Mouse (Mus musculus): ENCODE results near the gene Dusp28. TPM values are rescaled to one million over a fixed set of nuclear protein-coding genes. Genes with fewer than 3 reads are reported as not detected.
A peak's percentile ranks its signal among the peaks of the same experiment; 100 is the strongest.

The Dusp28 gene
- polyA plus RNA-seq, 1 experiment from 2014 or later = 7.4 TPM

DNA sequence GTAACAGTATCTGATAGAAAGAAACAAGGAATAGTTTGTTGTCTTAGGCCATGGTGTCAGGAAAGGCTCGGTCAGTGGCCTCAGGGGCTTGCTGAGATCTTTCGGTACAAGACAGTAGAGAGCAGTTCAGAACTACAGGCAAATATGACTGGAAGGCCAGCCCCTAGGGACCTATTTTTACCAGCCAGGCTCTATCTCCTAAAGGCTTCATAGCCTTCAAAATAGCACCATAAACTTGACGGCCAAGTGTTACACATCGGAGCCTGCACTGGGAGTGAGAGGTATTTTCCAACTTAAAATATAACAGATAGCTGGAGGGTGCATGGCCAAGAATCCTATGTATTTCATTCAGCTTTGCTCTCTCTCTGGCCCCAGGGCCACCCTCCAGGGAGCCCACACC, 14.7 kb downstream of the Dusp28 start:
- H3K36me3 ChIP-seq (replicated peaks) = peaks cover 40% of the 10 kb centered on the region
- no peak overlapping the region for H3K9ac ChIP-seq
- no peak overlapping the region for H3K4me3 ChIP-seq (replicated peaks)
- 68% methylated on average over 4 of the region's 4 CpGs for WGBS (ENCODE audit: insufficient replicate concordance)
- H3K9me3 ChIP-seq (replicated peaks) = no peaks in the 10 kb centered on the region
- H3K4me1 ChIP-seq (replicated peaks) = peaks cover 14% of the 10 kb centered on the region
- no peaks in the 10 kb centered on the region for H3K27me3 ChIP-seq
- H3K4me2 ChIP-seq = no peak overlapping the region
- no peak for ATAC-seq (ENCODE audit: insufficient read depth)
- H3K27ac ChIP-seq (replicated peaks) = no peak overlapping the region

DNA sequence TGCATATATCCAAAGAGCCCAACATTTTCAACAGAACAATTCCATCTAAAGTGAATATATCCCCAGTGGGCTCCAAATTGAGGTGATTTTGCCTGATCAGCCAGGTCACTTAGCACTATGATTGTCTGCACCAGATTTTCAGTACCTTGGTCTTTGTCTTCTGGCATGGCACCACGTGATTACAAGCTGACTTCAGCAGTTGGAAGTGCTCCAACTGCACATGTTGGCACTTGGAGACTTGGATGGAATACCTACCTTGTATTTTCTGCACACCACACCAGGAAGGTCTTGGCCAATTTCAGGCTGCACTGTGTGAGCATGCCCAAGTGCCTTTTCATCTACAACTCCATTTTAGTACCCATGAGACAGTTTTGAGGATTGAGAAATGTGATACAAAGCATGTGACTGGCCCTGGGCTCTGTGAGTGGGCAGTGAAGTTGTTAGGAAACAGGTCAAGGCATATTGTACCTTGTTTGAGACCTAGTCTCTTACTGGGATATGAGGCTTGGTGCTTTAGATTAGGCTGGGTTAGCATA, 23.5 kb downstream of the Dusp28 start:
- Histone ChIP-seq H3K27ac (replicated peaks) (no peak overlapping the region), H3K4me1 (replicated peaks) (peaks cover 22% of the 10 kb centered on the region), H3K4me2 (no peak overlapping the region), H3K9ac (no peak overlapping the region), H3K4me3 (replicated peaks) (no peak overlapping the region), H3K36me3 (replicated peaks) (no peaks in the 10 kb centered on the region), H3K27me3 (0 out of 2 replicates have a peak, but pooled peaks cover 4% of the 10 kb centered on the region), H3K9me3 (replicated peaks) (no peaks in the 10 kb centered on the region)
- no peak for ATAC-seq (ENCODE audit: insufficient read depth)
- WGBS (ENCODE audit: insufficient replicate concordance) = 16% methylated on average over 1 of the region's 1 CpGs

DNA sequence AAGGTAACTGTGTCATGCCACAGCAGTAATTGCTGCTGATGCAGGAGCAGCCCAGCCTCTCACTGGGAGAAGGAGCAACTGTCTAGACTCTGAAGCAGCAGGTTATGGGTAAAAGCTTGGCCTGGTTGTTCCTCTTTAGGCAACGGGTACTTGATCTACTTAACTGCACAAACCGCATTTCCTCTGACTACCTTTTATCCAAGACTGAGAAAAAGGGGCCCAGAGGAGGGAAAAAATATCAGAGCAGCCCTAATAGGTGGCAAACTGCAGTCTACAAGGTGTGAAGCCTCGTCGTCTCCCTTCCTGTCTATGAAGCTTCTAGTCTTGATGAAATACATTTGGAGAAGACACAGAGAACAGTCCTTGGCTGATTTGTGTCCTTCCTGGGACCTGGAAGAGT, 26.8 kb downstream of the Dusp28 start:
- H3K27me3 ChIP-seq = no peaks in the 10 kb centered on the region
- peaks cover 8% of the 10 kb centered on the region; the same call in 1 of the 2 replicates for H3K36me3 ChIP-seq (replicated peaks)
- no peak for ATAC-seq (ENCODE audit: insufficient read depth)
- peak overlapping the region; percentile 78 for H3K4me3 ChIP-seq (replicated peaks)
- peak overlapping the region; percentile 91 for H3K27ac ChIP-seq (replicated peaks)
- peak overlapping the region; percentile 57 for H3K9ac ChIP-seq
- 57% methylated on average over 4 of the region's 4 CpGs for WGBS (ENCODE audit: insufficient replicate concordance)
- no peaks in the 10 kb centered on the region for H3K9me3 ChIP-seq (replicated peaks)
- H3K4me2 ChIP-seq = peak overlapping the region; percentile 97
- H3K4me1 ChIP-seq (replicated peaks) = peaks cover 47% of the 10 kb centered on the region

DNA sequence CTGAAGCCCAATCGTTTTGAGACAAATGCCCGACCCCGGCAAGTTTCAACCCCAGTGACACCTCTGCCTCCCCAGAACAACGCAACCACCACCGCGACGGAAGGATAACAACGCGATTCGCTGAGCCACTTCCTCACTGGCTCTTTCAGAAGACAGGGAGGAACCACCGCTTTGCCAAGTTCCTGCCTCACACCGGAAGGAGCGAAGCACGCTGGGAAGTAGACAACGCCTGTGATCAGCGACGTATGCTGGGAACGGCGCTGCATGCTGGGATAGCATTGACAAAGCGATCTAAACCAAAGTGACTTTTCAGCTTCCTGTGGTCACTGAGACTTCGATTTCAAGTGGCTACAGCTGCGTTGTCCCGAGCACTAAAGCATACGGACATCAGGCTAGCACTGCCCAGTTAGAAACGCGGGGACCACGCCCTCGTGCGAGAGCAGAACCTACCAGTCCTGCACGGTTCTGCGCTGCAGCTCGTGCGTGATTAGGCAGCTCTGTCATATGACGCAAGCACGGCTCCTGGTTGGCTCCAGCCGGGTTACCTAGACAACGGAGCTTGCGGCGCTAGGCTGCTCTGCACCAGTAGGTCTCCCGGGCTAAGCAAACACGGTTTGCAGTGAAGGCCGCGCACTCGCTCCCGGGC, 27.5 kb downstream of the Dusp28 start, which contains the start of gene Capn10:
Gene Capn10 (plus strand): TSS at position 195 of the 646 bp plus-strand sequence.
- under 1% methylated on average over 45 of the region's 45 CpGs for WGBS (ENCODE audit: insufficient replicate concordance)
- Histone ChIP-seq H3K27ac (replicated peaks) (peak within 1 kb of the TSS; percentile 91), H3K4me3 (replicated peaks) (peak within 1 kb of the TSS; percentile 78), H3K4me1 (replicated peaks) (peaks cover 47% of the 10 kb centered on the region), H3K9me3 (replicated peaks) (no peaks in the 10 kb centered on the region), H3K27me3 (no peaks in the 10 kb centered on the region), H3K4me2 (peak within 1 kb of the TSS; percentile 97), H3K9ac (peak within 1 kb of the TSS; percentile 72), H3K36me3 (replicated peaks) (peaks cover 12% of the 10 kb centered on the region; the same call in 1 of the 2 replicates)
- ATAC-seq (ENCODE audit: insufficient read depth) = peak; percentile 98

DNA sequence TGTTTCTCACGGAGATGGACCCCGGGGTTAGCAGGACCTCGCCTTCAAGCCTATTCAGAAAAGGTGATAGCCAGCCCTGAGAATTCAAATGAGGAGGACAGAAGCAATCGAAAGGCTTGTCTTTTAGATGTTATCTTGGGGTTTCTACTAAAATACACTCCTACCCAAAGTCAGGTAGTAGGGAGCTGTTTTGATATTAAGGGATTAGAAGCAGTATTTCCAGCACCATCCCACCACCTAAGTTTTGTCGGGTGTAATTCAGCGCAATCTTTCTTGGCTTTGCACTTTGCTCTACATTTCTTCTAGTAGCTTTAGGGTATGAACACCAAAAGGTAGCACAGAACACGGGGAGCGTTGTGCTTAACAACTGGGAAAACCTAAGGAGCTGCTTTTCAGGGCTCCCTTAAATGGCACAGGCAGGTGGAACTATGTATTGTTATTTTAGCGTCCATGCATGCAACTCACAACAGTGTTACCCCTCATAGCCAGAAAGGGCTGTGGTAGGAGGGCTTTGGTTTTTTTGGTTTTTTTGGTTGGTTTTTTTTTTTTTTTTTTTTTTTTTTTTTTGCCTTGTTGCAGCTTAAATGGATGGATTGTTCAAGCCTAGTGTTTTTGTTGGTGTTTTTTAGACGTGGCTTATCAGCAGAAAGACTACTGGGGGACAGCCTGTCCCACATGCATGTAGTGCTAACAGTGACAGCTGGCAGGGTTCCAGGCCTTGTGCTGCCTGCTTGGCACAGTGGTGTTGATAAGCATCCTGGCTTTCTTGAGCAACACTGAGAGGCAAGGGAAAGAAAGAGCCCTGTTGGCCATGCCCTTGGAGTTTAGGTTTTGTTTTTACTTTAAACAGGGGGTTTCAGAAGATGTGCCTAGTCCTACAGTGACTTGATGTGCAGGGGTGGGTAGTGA, 28.5 kb downstream of the Dusp28 start:
- 14% methylated on average over 10 of the region's 10 CpGs for WGBS (ENCODE audit: insufficient replicate concordance)
- no peaks in the 10 kb centered on the region for H3K9me3 ChIP-seq (replicated peaks)
- peaks cover 22% of the 10 kb centered on the region for H3K36me3 ChIP-seq (replicated peaks)
- ATAC-seq (ENCODE audit: insufficient read depth) = no peak; the same call in 1 of the 2 replicates
- no peaks in the 10 kb centered on the region for H3K27me3 ChIP-seq
- peak overlapping the region; percentile 91 for H3K27ac ChIP-seq (replicated peaks)
- peak overlapping the region; percentile 72 for H3K9ac ChIP-seq
- H3K4me3 ChIP-seq (replicated peaks) = peak overlapping the region; percentile 78
- H3K4me1 ChIP-seq (replicated peaks) = peaks cover 47% of the 10 kb centered on the region
- H3K4me2 ChIP-seq = peak overlapping the region; percentile 97

DNA sequence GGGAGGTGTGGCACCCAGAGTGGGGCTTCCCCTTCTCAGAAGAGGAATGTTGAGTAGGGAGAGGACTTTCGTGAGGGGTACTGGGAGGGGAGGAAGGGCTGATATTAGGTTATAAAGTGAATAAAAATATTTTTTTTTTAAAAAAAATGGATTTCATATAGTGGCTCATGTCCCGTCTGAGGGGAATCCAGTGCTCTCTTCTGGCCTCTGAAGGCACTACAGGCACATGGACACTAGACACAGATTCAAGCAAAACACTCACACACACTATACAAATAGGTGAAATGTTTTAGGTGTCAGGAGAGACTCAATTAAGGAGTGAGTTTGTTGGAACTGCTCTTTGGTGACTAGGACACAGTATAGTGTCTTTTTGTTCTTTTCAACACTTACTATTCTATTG, 29.2 kb downstream of the Dusp28 start:
- Histone ChIP-seq H3K27me3 (no peaks in the 10 kb centered on the region), H3K27ac (replicated peaks) (peak overlapping the region; percentile 91), H3K9me3 (replicated peaks) (no peaks in the 10 kb centered on the region), H3K4me2 (peak overlapping the region; percentile 97), H3K4me1 (replicated peaks) (peaks cover 47% of the 10 kb centered on the region), H3K9ac (peak overlapping the region; percentile 72; the same call in 1 of the 2 replicates), H3K4me3 (replicated peaks) (peak overlapping the region; percentile 78), H3K36me3 (replicated peaks) (peaks cover 25% of the 10 kb centered on the region)
- 44% methylated on average over 2 of the region's 2 CpGs for WGBS (ENCODE audit: insufficient replicate concordance)
- no peak for ATAC-seq (ENCODE audit: insufficient read depth)

DNA sequence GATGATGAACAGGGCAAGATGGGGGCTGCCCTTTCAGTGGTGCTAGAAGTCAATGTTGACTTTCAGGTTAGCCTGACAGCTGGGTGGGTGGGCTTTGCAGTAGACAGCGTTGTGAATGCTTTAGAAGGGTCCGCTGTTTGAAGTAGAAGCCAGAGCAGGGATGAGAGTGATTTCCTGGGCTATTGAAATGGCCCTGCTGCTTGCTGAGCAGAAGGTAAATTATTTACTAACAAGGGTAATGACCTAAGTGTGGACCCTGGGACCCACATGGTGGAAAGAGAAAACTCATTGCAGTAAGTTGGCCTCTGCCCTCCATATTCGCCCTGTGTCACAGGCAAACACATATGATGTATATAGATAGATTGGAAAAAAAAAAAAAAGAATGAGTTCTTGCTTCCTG, 29.7 kb downstream of the Dusp28 start:
- Histone ChIP-seq H3K9me3 (replicated peaks) (no peaks in the 10 kb centered on the region), H3K27ac (replicated peaks) (peak overlapping the region; percentile 91), H3K4me3 (replicated peaks) (no peak overlapping the region), H3K27me3 (no peaks in the 10 kb centered on the region), H3K36me3 (replicated peaks) (peaks cover 27% of the 10 kb centered on the region), H3K4me2 (peak overlapping the region; percentile 97), H3K4me1 (replicated peaks) (peaks cover 47% of the 10 kb centered on the region), H3K9ac (no peak overlapping the region)
- ATAC-seq (ENCODE audit: insufficient read depth) = no peak
- WGBS (ENCODE audit: insufficient replicate concordance) = 68% methylated on average over 3 of the region's 3 CpGs

DNA sequence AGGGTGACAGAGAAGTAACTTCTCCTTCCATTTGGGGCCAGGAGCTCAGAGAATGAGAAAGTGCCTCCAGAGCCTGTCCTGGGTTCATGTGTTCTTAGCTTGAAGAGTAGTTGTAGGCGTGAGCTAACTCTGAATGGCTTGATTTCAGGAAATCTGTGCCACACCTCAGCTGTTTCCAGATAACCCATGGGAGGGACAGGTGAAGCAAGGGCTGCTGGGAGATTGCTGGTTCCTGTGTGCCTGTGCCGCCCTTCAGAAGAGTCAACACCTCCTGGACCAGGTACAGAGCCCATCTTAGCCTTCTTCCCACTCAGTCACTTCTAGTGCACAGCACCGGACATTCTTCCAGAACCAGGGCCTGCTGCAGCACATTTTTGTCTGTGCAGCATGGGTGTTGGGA, 31.0 kb downstream of the Dusp28 start:
- Histone ChIP-seq H3K9me3 (replicated peaks) (no peaks in the 10 kb centered on the region), H3K4me1 (replicated peaks) (peaks cover 47% of the 10 kb centered on the region), H3K4me3 (replicated peaks) (no peak overlapping the region), H3K27me3 (no peaks in the 10 kb centered on the region), H3K9ac (no peak overlapping the region), H3K36me3 (replicated peaks) (peaks cover 37% of the 10 kb centered on the region), H3K4me2 (no peak overlapping the region), H3K27ac (replicated peaks) (no peak overlapping the region)
- no peak for ATAC-seq (ENCODE audit: insufficient read depth)
- 57% methylated on average over 3 of the region's 3 CpGs for WGBS (ENCODE audit: insufficient replicate concordance)

DNA sequence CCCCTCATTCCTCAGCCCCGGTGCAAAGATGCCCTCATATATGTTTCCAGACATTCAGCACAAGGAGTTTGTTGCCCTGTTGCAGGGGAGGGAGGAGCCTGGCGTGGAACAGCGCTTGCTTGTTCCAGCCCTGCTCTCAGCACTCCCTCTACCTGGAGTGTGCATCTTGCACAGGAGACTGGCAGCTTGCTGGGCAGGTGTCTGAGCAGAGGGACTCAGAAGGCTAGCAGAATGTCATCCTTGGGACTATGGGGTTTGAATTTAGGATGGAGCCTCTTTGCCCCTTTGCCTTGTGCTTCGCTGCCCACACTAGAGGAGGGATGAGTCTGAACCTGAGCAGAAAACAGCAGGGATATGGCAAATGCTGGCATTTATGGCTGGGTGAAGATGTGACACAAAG, 33.0 kb downstream of the Dusp28 start:
- H3K27me3 ChIP-seq = no peaks in the 10 kb centered on the region
- no peak overlapping the region for H3K27ac ChIP-seq (replicated peaks)
- H3K4me2 ChIP-seq = no peak overlapping the region
- H3K9ac ChIP-seq = no peak overlapping the region
- peaks cover 42% of the 10 kb centered on the region for H3K36me3 ChIP-seq (replicated peaks)
- 81% methylated on average over 4 of the region's 4 CpGs for WGBS (ENCODE audit: insufficient replicate concordance)
- no peak for ATAC-seq (ENCODE audit: insufficient read depth)
- no peaks in the 10 kb centered on the region for H3K9me3 ChIP-seq (replicated peaks)
- H3K4me3 ChIP-seq (replicated peaks) = no peak overlapping the region
- peaks cover 30% of the 10 kb centered on the region for H3K4me1 ChIP-seq (replicated peaks)

DNA sequence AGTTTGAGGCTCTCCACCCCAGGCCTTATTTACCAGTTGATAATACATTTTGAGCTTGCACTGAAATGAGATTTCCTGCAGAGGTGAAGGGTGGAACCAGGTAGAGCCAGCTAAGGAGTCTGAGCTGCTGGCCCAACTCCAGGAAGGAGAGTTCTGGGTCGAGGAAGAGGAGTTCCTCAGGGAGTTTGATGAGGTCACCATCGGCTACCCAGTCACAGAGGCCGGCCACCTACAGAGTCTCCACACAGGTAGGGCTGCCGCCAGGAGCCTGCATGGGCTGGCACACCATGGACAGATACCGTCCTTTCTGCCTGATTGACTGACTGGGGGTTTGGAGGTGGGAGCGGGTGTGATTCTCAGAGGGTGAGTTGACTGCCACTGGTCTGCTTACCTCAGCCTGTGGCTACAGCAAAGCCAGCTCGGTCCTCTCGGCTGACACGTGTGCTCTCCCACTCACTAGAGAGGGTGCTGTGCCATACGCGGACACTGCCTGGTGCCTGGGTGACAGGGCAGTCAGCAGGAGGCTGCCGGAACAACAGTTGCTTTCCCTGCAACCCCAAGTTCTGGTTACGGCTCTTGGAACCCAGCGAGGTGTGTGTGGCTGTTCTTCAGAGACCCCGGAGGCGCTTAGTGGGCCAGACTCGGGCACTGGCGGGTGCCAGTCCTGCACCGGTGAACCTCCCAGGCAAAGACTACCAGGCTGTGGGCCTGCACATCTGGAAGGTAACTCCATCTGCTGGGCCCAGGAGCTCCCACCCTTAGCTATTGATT, 36.6 kb downstream of the Dusp28 start:
- WGBS (ENCODE audit: insufficient replicate concordance) = 81% methylated on average over 19 of the region's 19 CpGs

More for the DNA sequence above, 36.6 kb downstream of the Dusp28 start:
- no peaks in the 10 kb centered on the region for H3K4me1 ChIP-seq (replicated peaks)
- H3K36me3 ChIP-seq (replicated peaks) = peaks cover 59% of the 10 kb centered on the region
- no peak overlapping the region for H3K27ac ChIP-seq (replicated peaks)
- no peak overlapping the region for H3K4me3 ChIP-seq (replicated peaks)
- H3K4me2 ChIP-seq = no peak overlapping the region
- no peaks in the 10 kb centered on the region for H3K9me3 ChIP-seq (replicated peaks)
- ATAC-seq (ENCODE audit: insufficient read depth) = no peak
- no peaks in the 10 kb centered on the region for H3K27me3 ChIP-seq
- no peak overlapping the region for H3K9ac ChIP-seq

All from liver, embryonic 15.5 days (tissue).